Mouse (Mus musculus) hematopoietic multipotent progenitor cell, adult 10-12 weeks (in vitro differentiated cells): Measurements from ENCODE around the gene Naaladl2. TPM values are rescaled to one million over a fixed set of nuclear protein-coding genes. Genes with fewer than 3 reads are reported as not detected.

Experiments used
- polyA plus RNA-seq: library from polyadenylated mRNA; stranded (reverse); fragments of >175 nt; gene quantifications from 2 replicates; pipeline ENCODE4 v1.2.3, GENCODE M21; 2012; ENCODE audit warnings: low replicate concordance

Gene Naaladl2
- polyA plus RNA-seq, result not detected in 2 replicates

DNA sequence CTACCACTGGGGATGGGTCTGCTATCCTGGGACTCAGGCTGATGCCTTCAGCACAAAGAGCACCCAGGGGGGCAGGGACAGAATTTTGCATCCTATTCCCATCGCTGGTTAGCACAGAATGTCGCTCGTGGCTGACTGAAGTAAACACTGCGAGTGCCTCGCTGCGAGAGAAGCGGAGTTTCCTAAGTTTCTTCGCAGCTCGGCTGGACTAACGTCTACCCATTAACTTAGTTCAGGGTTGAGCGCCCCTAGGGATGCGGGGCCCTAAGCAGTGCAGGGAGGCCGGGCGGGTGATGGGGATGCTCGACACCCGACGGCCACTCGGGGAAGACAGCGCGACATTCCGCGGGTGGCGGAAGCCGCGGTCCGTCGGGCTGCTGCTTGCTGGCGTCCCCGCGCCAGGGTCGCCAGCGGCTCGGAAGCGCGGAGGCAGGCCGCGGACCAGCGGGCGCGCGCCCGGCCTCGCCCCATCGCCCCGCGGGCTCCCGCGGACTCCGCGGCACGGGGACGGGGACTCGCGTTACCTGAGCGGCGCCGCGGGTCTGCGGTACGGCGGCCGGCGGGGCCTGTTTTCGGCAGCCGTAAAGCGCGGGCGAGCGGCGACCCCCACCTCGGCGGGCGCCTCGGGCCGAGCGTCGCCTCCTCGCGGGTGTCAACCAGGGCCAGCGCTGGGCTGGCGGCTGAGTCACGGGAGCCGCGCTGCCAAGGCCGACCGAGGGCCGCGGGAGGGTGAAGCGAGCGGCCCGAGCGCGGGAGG, at the start of gene Naaladl2:
Naaladl2 (minus strand) TSS at position 707 of the 757 bp plus-strand sequence.

